Mouse (Mus musculus) embryonic fibroblast, embryonic 13.5 days (primary cell): ENCODE data around the gene Rapgef1.

Source experiments
- CTCF ChIP-seq: IDR thresholded peaks from 2 replicates; pipeline ENCODE4 v1.5.1; 2011; ENCODE audit warnings: mild to moderate bottlenecking, control low read depth, low read length, moderate library complexity, borderline replicate concordance; ENCODE audit not compliant: insufficient read depth
- POLR2A ChIP-seq: IDR thresholded peaks from 2 replicates; pipeline ENCODE4 v1.6.1; 2011; ENCODE audit warnings: low read depth, mild to moderate bottlenecking, control low read depth, low read length, moderate library complexity

- TF ChIP-seq CTCF = no peak
- TF ChIP-seq POLR2A = no peak
These were observed 129.0 kb downstream of the Rapgef1 start for GRCm38 (mm10) chr2:29748499-29748898.
